Mouse (Mus musculus) left cerebral cortex, postnatal 25 days (tissue): ENCODE results near the gene Nkx2-1. TPM values are rescaled to one million over a fixed set of nuclear protein-coding genes. Genes with fewer than 3 reads are reported as not detected.

Source experiments
- DNase-seq, 2 experiments: peaks; one replicate each; pipeline ENCODE4 v3.0.0; 2022; ENCODE audit warnings: low spot score in 2 of 2, mixed read lengths in 1 of 2
- intact Hi-C: fragments of 180-260 bp; cut with DNase I; formaldehyde crosslinking; loops from one replicate; pipeline ENCODE4 v1.15.1; 2025
- total RNA-seq, 2 experiments: library from RNA; stranded (reverse); gene quantifications; 2 replicates each; pipeline ENCODE4 v1.2.3; 2021

The Nkx2-1 gene
- total RNA-seq, result 1 to 10 TPM in 1 of 2 experiments, under 1 TPM in 1; 0.34 to 1.3 TPM

DNA sequence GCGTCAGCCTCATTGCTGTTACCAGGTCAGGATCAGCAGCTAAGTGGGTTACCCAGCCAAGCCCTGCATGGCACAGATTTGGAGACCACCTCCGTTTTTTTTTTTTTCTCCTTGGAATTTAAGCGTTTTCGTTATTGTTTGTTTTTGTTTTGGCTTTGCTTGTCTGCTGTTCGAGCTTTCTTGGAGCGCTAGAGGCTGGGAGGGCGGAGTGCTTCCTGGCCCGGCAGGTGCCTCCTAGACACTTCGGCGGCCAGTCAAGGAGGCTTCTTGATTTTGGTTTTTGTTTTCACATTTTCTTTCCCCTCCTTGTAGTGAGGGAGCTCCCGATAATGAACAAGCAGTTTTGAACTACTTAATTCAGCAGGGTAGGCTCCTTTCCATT lies at the start of gene Nkx2-1:
Nkx2-1 (minus strand) TSS at position 25 of the 382 bp plus-strand sequence.
- intact Hi-C loops, result loop anchor here (5.0 kb wide), 1 partner anchor 155 kb away; the partner anchor contains the start of gene Pax9
- no peak for DNase-seq

DNA sequence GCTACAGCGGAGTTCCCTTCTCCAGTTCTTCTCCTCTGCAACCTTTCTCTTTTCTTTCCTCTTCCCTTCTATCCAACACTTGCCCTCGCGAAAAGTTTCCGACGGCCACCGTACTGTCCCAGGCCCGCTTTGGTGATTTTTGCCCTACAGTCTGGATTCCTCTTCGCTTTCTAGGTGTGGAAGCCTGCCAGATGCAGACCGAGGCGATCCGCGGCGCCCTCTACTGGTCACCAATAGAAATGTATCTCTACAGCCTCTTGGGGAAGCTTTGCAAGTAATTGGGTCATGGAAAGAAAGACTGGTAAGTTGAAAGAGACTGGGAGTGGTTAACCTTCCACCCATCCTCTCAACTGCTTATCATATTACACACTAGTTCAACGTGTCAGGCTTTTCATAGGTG lies 4.4 kb upstream of the Nkx2-1 start:
- peak; percentile 74 to 79 for DNase-seq
- intact Hi-C loops, result loop anchor here (2.0 to 10.0 kb wide), 3 partner anchors 296 to 654 kb away; no protein-coding TSS in a partner anchor

DNA sequence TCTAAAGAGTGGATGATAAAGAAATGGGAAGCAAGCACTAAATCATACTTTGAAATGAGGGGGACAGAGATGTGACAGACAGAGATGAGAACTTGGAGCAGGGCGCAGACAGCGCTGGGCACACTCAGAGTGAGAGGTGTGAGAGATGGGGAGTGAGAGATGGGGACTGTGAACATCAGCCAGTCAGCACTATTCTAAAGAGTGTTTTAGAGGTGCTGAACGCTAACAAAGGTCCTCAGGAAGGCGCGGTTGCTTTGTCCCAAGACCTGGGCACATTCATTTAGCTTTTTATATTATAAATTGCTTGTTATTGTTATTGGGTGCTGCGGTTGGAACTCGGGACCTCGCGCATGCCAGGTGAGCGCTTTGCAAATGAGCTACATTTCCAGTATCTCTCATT lies 3.9 kb upstream of the Nkx2-1 start:
- intact Hi-C loops, result loop anchor here (2.0 to 10.0 kb wide), 3 partner anchors 296 to 653 kb away; no protein-coding TSS in a partner anchor
- DNase-seq, result no peak

DNA sequence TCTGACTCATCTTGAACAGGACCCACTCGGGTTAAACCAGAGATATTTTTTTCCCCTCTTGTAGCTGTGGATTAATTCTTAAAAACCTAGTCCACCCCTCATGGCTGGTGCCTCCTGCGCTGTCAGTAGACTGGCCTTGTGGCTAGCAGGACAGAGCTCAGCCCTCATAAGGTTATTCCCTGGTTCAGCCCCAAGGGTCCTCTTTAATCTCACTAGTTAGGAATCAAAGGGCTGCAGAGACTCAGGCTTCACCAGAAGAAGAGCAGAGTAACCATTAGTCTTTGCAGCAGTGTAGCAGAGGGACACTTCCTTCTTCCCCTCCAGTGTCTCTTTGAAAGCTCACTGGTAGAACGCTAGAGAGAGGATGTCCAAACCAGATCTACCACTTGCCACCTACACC lies 1.9 kb upstream of the Nkx2-1 start:
- no peak for DNase-seq
- intact Hi-C loops, result loop anchor here (5.0 kb wide), 1 partner anchor 154 kb away; the partner anchor contains the start of gene Pax9

DNA sequence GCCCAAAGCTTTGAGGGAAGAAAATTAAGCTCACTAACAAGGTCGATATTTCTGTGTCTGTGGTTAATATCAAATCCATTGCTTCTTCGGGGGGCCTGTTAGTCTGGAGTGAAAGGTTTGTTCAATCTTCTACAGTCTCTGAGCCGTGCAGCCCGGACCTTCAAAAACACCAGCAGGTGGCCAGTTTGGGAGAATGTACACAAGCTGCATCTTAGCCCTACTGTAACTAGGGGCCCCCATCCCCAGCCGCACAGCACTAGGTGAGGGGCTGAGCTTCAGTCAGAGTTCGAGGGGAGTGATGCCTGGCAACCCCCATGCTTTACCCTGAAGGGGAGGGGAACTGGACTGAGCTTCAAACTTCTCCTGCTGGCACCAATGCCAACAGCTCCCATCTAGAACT lies 1.2 kb upstream of the Nkx2-1 start:
- intact Hi-C loops, result loop anchor here (5.0 kb wide), 1 partner anchor 154 kb away; the partner anchor contains the start of gene Pax9
- DNase-seq, result no peak

DNA sequence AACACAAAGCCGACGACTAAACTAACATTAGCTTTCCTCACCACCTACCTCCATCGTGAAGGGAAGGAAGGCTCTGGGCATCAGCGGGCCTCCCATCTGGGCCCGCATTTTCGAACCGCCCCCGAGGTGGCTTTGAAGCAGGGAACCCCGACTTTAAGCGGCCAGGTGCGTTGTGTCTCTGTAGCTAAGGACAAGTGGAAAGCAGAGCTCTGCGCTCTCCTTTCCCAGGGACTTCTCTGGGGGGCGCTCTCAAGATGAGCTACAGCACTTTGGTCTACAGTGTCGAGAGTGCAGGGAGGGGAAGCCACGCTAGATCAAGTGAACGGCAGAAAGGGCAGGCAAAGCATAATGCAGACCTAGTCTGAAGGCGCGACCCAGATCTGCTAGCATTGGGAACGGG lies 634 bp upstream of the Nkx2-1 start:
- intact Hi-C loops, result loop anchor here (5.0 kb wide), 1 partner anchor 155 kb away; the partner anchor contains the start of gene Pax9
- no peak for DNase-seq

DNA sequence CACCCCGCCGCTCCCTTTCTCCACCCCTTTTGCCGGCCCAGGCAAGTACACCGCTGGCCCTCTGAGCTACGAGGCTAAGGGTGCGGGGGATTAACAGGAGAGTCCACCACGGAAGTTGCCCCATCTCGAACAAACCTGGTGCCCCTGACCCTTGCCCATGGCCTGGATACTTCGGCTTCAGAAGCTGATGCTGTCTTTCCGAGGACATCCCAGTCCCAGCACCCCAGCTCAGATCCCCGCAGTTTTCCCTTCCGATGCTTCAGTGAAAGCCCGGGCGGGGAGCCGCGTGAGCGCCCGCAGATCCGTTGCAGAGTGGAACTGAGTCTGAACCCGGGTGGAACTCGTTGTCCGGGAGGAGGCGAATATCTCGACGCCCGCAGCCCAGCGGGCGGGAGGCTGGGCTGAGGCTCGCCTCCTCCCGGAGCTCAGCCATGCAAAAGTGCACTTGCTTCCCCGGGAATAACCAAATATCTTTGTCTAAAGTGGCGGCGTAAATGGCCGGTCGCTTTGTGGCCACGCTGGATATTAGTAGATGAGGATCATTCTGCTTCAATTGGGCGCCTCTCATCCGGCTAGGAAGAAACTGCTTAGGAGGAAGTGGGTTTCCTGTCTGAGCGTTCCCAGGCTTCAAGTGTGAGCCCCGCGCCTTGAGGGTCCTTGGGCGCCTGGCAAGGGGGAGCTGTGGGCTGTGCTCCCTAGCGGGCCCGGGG lies 379 bp downstream of the Nkx2-1 start:
- intact Hi-C loops, result loop anchor here (5.0 kb wide), 1 partner anchor 156 kb away; the partner anchor contains the start of gene Pax9
- DNase-seq, result no peak

DNA sequence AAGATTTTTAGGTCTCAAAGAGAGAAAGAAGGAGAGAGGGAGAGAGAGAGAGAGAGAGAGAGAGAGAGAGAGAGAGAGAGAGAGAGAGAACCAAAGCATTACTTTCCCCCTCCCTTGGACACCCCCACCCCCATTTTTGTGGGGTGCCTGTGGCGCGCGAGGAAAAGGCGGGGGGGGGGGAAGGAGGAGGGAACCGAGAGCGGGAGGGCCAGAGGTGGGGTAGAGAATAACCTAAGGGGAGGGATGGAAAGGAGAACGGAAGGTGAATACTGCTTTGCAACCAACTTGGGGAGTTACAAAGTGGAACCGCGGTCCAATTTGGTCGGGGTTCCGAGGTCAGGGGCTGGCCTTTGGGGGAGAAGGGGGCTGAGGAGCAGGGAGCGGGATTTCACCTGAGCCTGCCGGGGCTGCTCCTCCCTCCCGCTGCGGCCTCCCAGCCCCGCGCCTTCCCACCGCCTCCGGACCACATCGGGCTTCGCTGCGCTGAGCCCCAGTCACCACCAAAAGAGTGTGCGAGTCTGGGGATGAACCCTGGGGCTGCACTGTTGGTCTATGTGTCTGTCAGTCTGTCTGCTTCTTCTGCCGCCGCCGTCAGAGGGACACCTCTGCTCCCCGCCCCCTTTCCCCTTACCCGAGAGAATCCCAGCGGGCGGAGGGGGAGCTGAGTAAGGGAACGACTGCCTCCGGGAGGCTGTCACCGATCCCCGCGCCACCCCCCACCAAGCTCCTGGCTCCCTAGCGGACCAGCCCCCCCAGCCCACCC lies 1.1 kb downstream of the Nkx2-1 start:
- intact Hi-C loops, result loop anchor here (5.0 kb wide), 1 partner anchor 157 kb away; the partner anchor contains the start of gene Pax9

DNA sequence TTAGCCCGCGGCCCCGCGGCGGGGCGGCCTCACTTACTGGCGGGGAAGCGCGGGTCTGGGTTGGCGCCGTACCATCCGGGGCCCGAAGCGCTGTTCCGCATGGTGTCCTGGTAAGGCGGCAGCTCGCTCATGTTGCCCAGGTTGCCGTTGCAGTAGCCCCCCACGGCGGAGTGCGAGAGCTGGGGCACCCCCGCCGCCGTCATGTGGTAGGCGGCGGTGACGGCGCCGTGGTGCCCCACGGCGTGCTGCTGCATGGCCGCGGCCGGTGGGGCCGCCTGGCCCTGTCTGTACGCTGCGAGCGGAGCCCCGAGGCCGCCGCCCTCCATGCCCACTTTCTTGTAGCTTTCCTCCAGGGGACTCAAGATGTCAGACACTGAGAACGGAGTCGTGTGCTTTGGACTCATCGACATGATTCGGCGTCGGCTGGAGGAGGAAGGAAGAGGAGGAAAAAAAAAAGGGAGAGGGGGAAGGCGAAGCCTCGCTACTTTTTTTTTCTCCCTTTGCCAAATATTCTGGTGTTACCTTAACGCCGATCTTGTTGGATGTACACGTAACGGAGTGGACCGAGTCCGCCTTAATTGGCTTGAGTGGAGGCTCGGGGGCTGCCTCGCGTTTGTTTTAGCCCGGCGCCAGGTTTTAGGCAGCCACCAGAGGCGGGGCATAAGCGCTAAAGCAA lies 1.9 kb downstream of the Nkx2-1 start:
- intact Hi-C loops, result loop anchor here (5.0 kb wide), 3 partner anchors 83 to 1003 kb away; partner anchors contain the start of gene Pax9
- no peak for DNase-seq

More for the DNA sequence above, 1.1 kb downstream of the Nkx2-1 start:
- no peak for DNase-seq

DNA sequence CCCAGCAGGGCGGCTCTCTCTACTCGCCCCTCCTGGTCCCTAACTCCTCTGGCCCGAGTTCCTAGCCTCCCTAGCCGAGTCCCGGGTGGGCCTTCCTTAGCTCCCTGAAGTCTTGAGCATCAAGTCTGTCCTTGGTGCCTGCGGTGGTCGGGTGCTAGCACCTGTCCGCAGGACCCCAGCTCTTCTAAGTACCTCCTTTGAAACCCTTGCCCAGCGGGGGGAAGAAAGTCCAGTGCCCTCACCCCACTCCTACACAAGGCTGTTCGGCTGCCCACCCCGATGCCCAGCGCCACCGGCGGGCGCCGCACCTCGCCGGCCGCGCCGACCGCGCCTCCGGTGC lies 2.4 kb downstream of the Nkx2-1 start:
- intact Hi-C loops, result loop anchor here (5.0 kb wide), 2 partner anchors 83 to 1003 kb away; no protein-coding TSS in a partner anchor
- no peak for DNase-seq

DNA sequence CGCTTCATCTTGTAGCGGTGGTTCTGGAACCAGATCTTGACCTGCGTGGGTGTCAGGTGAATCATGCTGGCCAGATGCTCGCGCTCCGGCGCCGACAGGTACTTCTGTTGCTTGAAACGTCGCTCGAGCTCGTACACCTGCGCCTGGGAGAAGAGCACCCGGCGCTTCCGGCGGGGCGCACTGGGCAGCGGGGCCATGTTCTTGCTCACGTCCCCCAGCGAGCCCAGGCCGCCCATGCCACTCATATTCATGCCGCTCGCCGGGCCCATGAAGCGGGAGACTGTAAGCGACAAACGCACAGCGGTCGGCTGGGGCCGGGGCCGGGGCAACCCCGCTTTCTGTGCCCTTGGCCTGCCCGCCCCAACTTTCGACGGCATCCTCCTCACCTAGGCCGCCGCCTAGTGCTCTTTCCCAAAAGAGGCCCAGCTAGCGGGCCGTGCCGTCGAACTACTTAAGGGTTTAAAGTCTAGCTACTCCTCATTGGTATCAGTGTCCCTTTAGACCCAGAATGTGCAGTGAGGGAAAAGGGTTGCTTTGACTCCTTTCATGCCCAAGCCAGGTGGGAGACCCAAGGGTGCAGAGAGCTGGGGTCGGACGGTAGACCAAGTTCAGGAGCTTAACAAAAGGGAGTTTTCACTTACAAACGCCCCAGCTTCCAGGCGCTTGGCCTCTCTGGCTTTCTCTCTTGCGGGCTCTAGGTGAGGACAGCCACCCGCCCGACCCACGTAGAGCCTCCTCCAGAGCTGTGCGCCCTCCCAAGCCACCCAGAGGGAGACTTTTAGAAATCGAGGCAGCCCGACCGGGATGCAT lies 3.0 kb downstream of the Nkx2-1 start:
- DNase-seq, result no peak
- intact Hi-C loops, result loop anchor here (5.0 kb wide), 2 partner anchors 84 to 1004 kb away; no protein-coding TSS in a partner anchor

DNA sequence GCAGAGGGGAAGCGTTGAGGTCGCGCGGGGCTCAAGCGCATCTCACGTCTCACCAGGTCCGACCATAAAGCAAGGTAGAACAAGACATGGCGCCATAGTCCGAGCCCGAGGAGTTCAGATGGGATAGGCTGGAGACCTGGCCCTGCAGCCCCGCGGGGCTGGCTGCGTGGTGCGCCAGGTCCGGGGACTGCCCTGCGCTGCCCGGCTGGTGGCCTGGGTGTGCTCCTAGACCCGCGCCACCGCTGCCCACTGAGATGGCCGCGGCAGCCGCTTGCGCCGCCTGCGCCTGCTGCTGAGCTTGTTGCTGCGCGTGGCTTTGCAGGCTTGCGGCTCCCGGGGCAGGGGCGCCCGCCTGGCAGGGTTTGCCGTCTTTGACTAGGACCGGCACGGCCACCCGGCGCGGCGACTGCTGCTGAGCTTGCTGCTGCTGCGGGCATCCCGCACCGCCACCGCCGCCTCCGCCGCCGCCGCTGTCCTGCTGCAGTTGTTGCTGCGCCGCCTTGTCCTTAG lies 3.7 kb downstream of the Nkx2-1 start:
- intact Hi-C loops, result loop anchor here (5.0 kb wide), 2 partner anchors 84 to 1004 kb away; no protein-coding TSS in a partner anchor
- no peak for DNase-seq

DNA sequence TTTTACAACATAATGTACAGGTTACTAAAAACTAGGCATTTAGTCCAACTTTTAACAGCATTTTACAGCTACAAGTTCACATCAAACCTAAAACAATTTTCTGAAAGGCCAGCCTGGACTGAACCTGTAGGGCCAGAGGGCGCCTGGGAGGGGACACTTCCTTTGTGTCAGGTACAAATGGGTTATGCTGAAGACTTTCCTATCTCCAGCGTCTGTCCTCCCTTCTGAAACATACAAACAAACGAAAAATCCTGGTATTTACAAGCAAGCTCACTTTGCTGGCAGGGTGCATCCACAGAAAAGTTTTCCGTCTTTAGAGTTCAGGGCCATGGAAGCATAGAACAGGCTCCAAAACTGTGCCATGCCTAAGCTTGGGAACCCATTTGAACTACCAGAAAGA lies 4.6 kb downstream of the Nkx2-1 start:
- no peak for DNase-seq
- intact Hi-C loops, result loop anchor here (5.0 kb wide), 2 partner anchors 85 to 1005 kb away; no protein-coding TSS in a partner anchor

DNA sequence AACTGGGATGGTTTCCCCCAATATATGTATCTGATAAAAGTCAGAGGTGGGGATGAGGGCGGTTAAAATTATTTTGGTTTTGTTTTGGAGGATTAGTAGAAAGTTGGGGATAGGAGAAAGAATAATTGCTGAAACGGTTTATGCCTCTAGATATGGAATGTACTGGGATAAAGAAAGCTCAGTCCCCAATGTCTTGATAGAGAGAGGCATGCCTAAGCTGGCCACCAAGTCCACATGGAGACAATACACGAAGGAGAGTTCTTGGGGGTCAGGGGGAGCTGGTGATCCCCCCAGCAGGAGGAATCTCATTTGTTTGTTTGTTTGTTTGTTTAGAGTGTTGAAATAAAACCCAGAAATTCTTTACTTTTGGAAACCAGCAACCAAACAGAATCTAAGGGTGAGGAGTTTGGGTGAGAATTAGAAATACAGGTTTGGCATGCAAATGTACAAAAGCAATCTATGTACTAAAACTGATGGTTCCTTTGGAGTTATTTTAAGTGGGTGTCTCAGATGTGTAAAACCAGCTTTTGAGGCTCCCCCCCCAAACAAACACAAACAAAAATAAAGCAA lies 5.6 kb downstream of the Nkx2-1 start:
- DNase-seq, result no peak
- intact Hi-C loops, result loop anchor here (5.0 kb wide), 2 partner anchors 86 to 1006 kb away; no protein-coding TSS in a partner anchor

DNA sequence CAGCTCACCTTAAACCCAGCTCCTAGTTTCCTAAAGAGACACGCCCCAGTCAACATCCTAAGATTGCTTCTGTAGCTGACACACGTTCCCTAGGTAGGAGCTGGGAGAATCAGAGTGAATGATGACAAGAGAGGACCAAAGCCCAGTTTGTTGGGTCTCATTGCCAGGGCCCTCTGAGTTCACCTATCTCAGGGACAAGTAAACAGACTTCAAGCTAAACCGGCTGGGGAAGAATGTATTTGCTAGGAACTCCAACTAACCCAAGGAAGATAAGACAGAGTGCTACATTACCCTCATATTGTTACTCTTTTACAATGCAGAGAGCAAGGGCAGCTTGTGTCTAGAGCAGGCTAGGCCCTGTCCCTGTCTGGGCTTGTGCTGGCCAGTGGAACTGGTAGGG lies 6.8 kb downstream of the Nkx2-1 start:
- DNase-seq, result no peak
- intact Hi-C loops, result loop anchor here (5.0 kb wide), 2 partner anchors 87 to 1007 kb away; no protein-coding TSS in a partner anchor

DNA sequence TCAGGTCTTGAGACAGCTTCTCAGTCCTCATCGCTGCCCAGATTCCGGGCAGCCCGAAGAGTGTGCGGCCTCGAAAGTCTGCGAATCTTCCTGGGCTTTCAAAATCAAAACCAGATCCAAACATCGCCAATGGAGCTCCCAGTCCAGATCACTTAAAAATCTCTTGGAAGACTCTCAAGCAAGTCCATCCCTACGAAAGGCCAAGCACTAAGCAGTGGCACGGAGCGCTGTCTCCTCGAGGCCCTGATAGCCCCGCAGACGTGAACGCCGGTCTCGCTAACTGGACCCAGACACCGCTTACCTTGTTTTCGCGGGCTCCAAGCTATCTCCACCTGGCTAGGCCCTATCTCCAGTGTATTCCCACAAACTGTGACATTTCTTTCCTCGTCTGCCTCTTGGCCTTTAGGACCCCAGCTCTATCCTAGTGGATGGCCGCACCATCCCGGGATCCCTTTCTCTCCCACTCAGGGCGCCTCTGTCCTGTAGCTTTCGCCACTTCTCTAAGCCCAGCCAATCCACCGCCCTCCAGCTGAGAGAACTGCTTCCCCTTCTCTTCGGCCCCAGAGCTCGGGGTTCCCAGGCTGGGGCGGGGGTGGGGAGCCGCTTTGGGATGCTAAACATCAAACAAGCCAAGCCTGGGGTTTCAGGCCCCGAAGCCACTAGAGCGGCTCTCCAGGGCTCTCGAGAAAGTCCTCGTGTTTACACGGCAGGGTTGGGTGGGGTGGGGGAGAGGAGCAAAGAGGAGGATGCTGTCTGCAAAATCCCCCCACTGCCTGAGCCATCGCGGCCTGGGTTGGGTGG lies 7.6 kb downstream of the Nkx2-1 start:
- DNase-seq, result no peak
- intact Hi-C loops, result no loop called here

DNA sequence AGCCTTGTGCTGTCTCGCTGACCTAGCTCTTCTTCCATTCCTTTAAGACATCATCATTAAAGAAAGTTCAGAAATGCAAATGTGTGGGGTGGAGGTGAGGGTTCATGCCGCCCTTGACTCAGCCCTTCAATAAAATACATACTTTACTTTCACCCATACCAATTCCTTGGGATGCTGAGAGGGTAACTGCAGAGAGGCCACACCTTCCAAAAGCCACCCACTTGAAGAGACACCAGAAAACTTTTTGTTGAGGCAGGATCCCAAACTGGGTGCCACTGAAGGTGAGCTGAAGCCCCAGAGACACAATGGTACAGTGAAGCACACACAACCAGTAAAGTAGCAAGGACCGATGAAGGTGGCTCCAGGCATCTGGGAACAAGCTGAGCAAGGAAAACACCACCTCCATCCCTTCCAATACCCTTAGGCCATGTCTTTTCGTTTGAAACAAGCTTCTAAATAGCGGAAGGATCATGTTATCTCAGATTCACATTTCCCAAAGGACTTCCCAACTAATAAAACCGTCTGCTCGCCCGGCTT lies 8.6 kb downstream of the Nkx2-1 start:
- no peak for DNase-seq
- intact Hi-C loops, result no loop called here
